Mouse (Mus musculus): ENCODE measurements around the gene Gga2. TPM values are rescaled to one million over a fixed set of nuclear protein-coding genes. Genes with fewer than 3 reads are reported as not detected.

Gga2 gene
- total and polyA plus RNA-seq, 3 experiments, result 26.8 to 79.0 (median 27.4) TPM

DNA sequence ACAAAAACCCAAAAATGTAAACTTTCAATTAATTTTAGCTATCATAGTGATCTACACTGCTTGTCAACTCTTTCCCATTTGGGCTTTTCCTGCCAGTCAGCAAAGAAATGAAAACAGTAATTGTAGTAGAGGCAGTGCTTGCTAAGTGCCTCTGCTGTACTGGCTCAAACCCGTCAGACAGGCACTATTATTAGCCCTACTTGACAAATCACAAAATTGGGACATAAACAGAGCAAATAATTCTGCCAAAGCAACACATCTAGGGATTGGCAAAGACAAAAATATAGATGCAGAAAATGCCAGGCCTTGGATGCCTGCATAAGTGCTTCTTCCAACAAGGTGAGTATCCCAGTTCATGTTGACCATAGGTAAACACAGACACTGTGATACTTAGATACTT lies 44.6 kb upstream of the Gga2 start:
- Histone ChIP-seq H3K79me2 (replicated peaks; ENCODE audit: control insufficient read depth, extremely low read depth, insufficient read depth, poor library complexity, severe bottlenecking) (peaks cover 32% of the 10 kb centered on the region), H3K27me3 (replicated peaks) (no peaks in the 10 kb centered on the region), H3K4me2 (ENCODE audit: insufficient read depth, low read depth, poor library complexity, severe bottlenecking) (peak overlapping the region; percentile 99), H3K9me3 (replicated peaks; ENCODE audit: low read length) (no peaks in the 10 kb centered on the region), H3K9ac (ENCODE audit: insufficient read depth, low read depth) (peak overlapping the region; percentile 79; the same call in 1 of the 2 replicates), H3K27ac (ENCODE audit: insufficient read depth, low read depth) (no peak overlapping the region), H3K4me3 (replicated peaks in 1 of 3; ENCODE audit: low read depth in 2 of 3, low read length in 2 of 3, poor library complexity in 1 of 3) (peak overlapping the region; percentile 92 to 100 (median 98)), H3K36me3 (replicated peaks in 1 of 2; ENCODE audit: control insufficient read depth in 1 of 2, insufficient read depth in 1 of 2, low read length in 1 of 2) (peaks cover 17 to 36% of the 10 kb centered on the region in 2 experiments), H3K4me1 (ENCODE audit: control insufficient read depth in 1 of 2, insufficient read depth in 2 of 2) (peaks cover 10 to 37% of the 10 kb centered on the region in 2 experiments)
- dilution Hi-C loops (cut with MboI; ENCODE audit: extremely low pct_ligation_motif_present, extremely low pct_unique_long_range_greater_than_20kb, low sequenced_read_pairs), result no loop called here
- in situ Hi-C loops (cut with MboI; ENCODE audit: low pct_ligation_motif_present, low pct_unique_long_range_greater_than_20kb, low sequenced_read_pairs), result no loop called here
- DNase-seq (ENCODE audit: extremely low read depth), result no peak
- TF ChIP-seq SIN3A (IDR thresholded peaks at IDR 0.05; ENCODE audit: low read length) (peak; percentile 17; the same call in 1 of the 2 replicates), ETS1 (conservative IDR thresholded peaks at IDR 0.05; ENCODE audit: low read depth, low read length) (no peak)

DNA sequence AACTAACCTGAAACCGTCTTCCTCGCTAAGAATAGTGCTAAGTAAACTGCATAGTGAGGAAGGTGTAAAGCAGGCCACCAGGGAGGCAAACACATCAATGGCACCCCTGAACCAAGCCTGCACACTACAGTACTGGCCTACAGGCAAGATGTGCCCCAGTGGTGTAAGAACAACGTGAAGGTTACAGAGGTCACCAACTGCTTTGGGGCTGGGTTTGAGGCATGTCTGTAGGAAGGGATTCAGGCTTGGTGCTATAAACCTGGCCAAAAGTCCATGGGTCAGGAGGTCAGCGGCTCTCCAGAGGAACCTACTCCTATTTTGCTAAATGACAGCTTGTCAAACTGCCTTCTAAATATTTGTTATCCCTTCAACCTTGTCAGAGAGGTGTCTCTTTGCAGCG lies 35.6 kb upstream of the Gga2 start:
- H3K27me3 ChIP-seq (replicated peaks), result no peaks in the 10 kb centered on the region
- peaks cover 0 to 8% of the 10 kb centered on the region in 2 experiments; a peak in 2 of 4 replicates for H3K4me1 ChIP-seq (ENCODE audit: control insufficient read depth in 1 of 2, insufficient read depth in 2 of 2)
- H3K27ac ChIP-seq (ENCODE audit: insufficient read depth, low read depth), result no peak overlapping the region
- in situ Hi-C loops (cut with MboI; ENCODE audit: low pct_ligation_motif_present, low pct_unique_long_range_greater_than_20kb, low sequenced_read_pairs) (no loop called here), dilution Hi-C loops (cut with MboI; ENCODE audit: extremely low pct_ligation_motif_present, extremely low pct_unique_long_range_greater_than_20kb, low sequenced_read_pairs) (no loop called here)
- TF ChIP-seq RAD21 (IDR thresholded peaks at IDR 0.05; ENCODE audit: low read depth, low read length), result no peak
- no peak for TF ChIP-seq MAZ (IDR thresholded peaks at IDR 0.05; ENCODE audit: low read depth, low read length)
- TF ChIP-seq ETS1 (conservative IDR thresholded peaks at IDR 0.05; ENCODE audit: low read depth, low read length), result no peak
- no peak for TF ChIP-seq GABPA (IDR thresholded peaks at IDR 0.05; ENCODE audit: insufficient replicate concordance, low read depth, low read length)
- no peak for TF ChIP-seq MXI1 (IDR thresholded peaks at IDR 0.05; ENCODE audit: low read depth, low read length)
- no peak for TF ChIP-seq MAFK (IDR thresholded peaks at IDR 0.05; ENCODE audit: insufficient replicate concordance, low read length)
- TF ChIP-seq ZKSCAN1 (IDR thresholded peaks at IDR 0.05; ENCODE audit: borderline replicate concordance, low read depth, low read length), result no peak
- no peak for TF ChIP-seq TCF12 (IDR thresholded peaks at IDR 0.05; ENCODE audit: low read depth, low read length)
- no peak for TF ChIP-seq RCOR1 (conservative IDR thresholded peaks at IDR 0.05; ENCODE audit: low read depth, low read length)
- TF ChIP-seq CHD1 (IDR thresholded peaks at IDR 0.05; ENCODE audit: low read depth, low read length), result no peak
- no peak for TF ChIP-seq KAT2A (IDR thresholded peaks at IDR 0.05; ENCODE audit: insufficient replicate concordance, low read length)
- no peak for TF ChIP-seq E2F4 (IDR thresholded peaks at IDR 0.05; ENCODE audit: insufficient replicate concordance, low read depth, low read length)
- no peak for TF ChIP-seq USF2 (conservative IDR thresholded peaks at IDR 0.05; ENCODE audit: low read depth, low read length)
- TF ChIP-seq EP300 (IDR thresholded peaks at IDR 0.05; ENCODE audit: low read length), result no peak
- TF ChIP-seq HCFC1 (IDR thresholded peaks at IDR 0.05; ENCODE audit: low read depth, low read length), result no peak
- TF ChIP-seq MEF2A (IDR thresholded peaks at IDR 0.05; ENCODE audit: borderline replicate concordance, low read depth, low read length), result no peak
- TF ChIP-seq ZMIZ1 (IDR thresholded peaks at IDR 0.05; ENCODE audit: low read depth, low read length), result no peak
- no peak for DNase-seq (ENCODE audit: extremely low read depth)
- H3K4me3 ChIP-seq (replicated peaks in 1 of 3; ENCODE audit: low read depth in 2 of 3, low read length in 2 of 3, poor library complexity in 1 of 3), result no peak overlapping the region
- no peak overlapping the region for H3K4me2 ChIP-seq (ENCODE audit: insufficient read depth, low read depth, poor library complexity, severe bottlenecking)
- H3K79me2 ChIP-seq (replicated peaks; ENCODE audit: control insufficient read depth, extremely low read depth, insufficient read depth, poor library complexity, severe bottlenecking), result no peaks in the 10 kb centered on the region
- H3K36me3 ChIP-seq (replicated peaks in 1 of 2; ENCODE audit: control insufficient read depth in 1 of 2, insufficient read depth in 1 of 2, low read length in 1 of 2), result peaks cover 20 to 62% of the 10 kb centered on the region in 2 experiments
- H3K9me3 ChIP-seq (replicated peaks; ENCODE audit: low read length), result no peaks in the 10 kb centered on the region
- no peak overlapping the region for H3K9ac ChIP-seq (ENCODE audit: insufficient read depth, low read depth)
